Mouse (Mus musculus) stomach, postnatal 0 days (tissue): ENCODE measurements around the gene Slc16a8.

Experiments
- CTCF ChIP-seq: IDR thresholded peaks from 2 replicates; pipeline ENCODE4 v1.5.1; 2016; ENCODE audit warnings: antibody characterized with exemption, low read depth, mild to moderate bottlenecking, moderate library complexity
- EP300 ChIP-seq: optimal IDR thresholded peaks from 2 replicates; pipeline ENCODE3; 2016; ENCODE audit warnings: antibody characterized with exemption

DNA sequence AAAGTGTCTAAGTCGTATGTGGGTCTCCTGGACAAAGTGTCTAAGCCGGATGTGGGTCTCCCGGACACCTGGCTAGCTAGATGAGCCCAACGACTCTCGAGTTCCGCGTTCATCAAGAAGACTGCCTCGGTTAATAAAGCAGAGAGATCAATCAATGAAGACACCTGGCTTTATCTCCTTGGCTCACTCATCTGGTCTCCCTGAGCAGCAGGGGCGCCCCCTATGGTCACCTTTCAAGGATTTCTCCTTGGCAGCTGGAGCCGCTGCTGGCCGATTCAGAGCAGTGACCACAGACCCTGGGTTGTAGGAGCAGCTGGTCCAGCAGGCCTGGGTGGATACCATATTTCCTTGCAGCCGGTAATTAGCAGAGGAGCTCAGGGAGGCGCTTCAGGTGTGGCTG lies 7.8 kb upstream of the Slc16a8 start:
- peak; percentile 61 for TF ChIP-seq CTCF
- no peak for TF ChIP-seq EP300
